Mouse (Mus musculus): Measurements from ENCODE around the gene Psmc1.

- TF ChIP-seq CTCF (IDR thresholded peaks at IDR 0.05; ENCODE audit: low read depth, low read length) (no peak), POLR2A (IDR thresholded peaks at IDR 0.05; ENCODE audit: insufficient read depth, low read length) (no peak), EP300 (IDR thresholded peaks at IDR 0.05; ENCODE audit: insufficient read depth, low read depth, low read length) (no peak)
Measured at GRCm38 (mm10) chr12:100122921-100123381, 13.0 kb downstream of the Psmc1 start.
